Mouse (Mus musculus) cerebellum, adult 2 months (tissue): ENCODE results near the gene Isg20l2.

Source experiments
- CTCF ChIP-seq: fragments of 200-500 bp; IDR thresholded peaks from 2 replicates; pipeline ENCODE4 v1.5.1; 2011; ENCODE audit warnings: low read depth, mild to moderate bottlenecking, control low read depth, low read length, moderate library complexity, borderline replicate concordance; ENCODE audit not compliant: insufficient read depth
- POLR2A ChIP-seq: fragments of 200-500 bp; IDR thresholded peaks from 2 replicates; pipeline ENCODE4 v1.6.1; 2011; ENCODE audit warnings: low read length, control low read depth, borderline replicate concordance; ENCODE audit not compliant: insufficient read depth

DNA sequence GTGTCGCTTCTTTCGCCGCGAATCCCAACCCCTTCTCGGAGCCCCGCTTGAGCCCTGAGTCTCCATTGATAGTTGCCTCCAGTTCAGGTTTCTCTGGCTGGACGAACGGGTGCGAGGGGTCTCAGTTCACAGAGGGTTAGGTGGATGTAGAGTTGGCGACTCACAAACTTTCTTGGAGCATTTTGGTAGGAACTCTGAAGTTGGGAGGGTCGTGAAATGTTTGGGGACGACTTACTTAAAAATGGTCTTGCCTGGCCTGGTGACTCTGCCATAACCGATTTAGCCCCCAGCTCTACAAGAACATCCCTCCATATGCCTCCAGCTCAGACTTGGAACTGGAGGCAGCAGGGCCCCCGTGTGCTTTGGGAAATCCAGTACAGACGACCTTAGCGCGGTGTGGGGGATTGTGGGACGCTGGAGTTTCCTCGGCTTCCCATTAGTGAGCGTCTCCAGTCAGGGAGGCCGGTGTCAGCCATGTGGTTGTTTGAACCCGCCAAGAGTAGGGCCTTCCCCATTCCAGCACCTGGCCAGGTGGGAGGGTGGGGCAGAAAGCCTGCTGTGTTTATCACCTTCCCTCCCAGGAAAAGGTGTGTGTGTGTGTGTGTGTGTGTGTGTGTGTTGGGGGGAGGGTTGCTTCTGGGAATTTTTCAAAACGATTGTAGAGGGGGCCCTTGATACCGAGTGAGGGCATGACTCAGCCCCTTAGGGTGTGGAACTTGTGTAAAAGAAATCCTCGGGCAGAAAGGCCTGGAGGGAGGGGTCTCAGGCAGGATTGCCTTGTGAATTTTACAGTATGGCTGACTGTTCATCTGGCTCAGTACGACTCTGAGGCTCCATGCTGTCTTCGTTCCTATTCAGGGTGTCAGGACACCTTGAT lies 22.9 kb upstream of the Isg20l2 start:
- TF ChIP-seq POLR2A (no peak), CTCF (no peak)
